Mouse (Mus musculus): ENCODE data around the gene Dcaf12.
A peak's percentile ranks its signal among the peaks of the same experiment; 100 is the strongest.

The Dcaf12 gene

DNA sequence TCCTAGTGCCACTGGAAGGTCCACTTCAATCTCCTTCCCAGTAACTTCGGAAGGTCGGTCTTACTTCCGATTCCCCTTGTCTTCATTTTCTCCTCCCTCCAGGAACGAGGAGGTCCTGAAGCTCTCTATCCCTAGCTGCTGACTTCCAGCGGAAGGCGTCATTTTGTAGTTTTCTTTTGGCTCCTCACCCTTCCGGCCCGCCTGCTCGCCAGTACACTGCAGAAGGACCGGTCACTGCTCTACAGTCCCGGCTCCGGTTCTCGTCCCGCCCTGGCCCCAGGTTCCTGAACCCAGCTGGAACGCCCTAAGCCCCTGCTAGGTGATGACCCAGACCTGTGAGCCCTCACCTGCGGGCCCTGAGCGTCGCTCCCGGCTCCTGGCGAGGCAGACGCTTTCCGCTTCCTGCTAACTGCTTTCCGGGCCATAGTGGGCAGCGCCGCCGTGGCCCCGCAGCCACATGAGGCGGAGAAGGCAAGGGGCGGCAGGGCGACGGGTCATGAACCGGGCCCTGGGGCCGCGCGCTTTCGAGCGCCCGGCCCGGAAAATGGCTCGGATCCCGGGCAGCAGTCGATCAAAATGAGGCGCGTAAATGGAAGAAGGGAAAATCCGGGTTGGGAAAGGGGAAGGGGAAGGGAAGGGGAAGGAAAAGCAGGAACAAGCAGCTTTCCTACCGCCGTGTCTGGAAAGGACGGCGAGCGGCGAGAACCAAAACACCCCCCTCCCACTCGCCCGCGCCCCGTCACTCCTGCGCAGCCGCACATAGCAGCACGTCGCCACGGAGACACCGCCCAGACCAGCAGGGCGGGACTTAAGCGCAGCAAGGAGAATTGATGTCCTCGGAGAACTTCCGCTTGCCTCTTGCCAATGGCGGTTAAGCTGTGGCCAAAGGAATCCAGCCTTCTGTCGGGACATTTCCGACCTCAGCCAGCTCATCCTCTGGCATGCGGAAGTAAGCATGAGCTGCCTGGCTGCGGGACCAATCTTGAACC is at the start of gene Dcaf12:
Dcaf12 (minus strand) TSS at position 749 of the 989 bp plus-strand sequence.
- DNase-seq: peak; percentile 97

DNA sequence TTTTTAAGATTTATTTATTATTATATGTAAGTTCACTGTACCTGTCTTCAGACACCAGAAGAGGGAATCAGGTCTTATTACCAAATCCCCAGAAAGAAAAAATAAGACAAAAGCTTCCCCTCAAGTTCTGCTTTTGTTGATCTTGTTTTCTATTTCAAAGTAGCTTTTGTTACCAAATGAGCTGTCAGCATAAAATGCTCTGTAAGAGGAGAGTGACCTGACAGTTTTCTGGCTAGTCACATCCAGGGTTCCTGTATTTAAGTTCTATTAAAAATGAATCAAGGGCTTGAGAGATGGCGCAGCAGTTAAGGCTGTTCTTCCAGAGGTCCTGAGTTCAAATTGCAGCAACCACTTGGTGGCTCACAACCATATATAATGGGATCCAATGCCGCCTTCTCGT is 46.4 kb upstream of the Dcaf12 start:
- DNase-seq: no peak

DNA sequence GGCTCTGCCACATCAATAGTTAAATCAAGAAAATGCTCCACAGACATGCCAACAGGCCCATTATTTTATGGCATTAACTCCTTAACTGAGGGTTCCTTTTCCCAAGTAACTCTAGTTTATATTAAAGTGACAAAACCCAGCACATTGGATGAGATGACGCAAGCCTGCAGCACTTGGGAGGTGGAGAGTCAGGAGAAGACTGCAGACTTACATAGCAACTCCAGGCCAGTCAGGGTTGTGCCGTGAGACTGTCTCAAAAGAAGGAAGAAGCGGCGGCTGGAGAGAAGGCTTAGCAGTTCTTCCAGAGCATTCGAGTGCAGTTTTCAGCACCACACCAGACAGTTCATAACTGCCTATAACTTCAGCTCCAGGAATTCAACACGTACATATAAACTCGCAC is 44.7 kb upstream of the Dcaf12 start:
- DNase-seq: no peak

DNA sequence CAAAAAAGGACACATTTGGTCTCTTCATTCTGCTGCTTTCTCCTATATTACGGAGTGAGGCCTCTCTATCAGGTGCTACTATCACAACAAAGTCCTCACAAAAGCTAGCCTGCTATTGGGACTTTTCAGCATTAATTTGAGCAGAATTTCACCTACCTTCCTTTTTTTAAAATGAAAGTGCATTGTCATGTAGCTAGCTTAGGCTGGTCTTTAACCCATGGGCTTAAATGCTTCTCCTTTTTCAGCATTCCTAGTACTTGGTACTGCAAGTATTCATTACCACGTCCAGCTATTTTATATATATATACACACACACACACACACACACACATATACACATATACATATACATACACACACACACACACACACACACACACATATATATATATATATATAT is 44.0 kb upstream of the Dcaf12 start:
- no peak for DNase-seq

DNA sequence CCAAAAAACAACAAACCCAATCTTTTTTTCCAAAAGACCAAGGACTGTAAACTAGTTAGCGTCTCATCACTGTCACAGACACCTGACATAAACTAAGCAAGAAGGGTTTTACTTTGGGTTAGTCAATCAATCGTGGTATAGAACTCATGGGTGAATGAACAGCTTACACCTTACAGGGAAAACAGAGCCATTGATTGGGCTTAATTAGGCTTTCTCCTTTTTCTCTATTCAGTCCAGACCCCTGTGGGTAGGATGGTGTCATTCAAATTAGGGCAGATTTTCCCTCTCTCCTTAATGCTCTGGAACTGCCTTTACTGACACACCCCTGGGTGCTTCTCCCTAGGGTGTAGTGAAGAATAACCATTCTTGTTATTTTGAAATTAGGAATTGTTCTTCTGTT is 42.5 kb upstream of the Dcaf12 start:
- DNase-seq: no peak

DNA sequence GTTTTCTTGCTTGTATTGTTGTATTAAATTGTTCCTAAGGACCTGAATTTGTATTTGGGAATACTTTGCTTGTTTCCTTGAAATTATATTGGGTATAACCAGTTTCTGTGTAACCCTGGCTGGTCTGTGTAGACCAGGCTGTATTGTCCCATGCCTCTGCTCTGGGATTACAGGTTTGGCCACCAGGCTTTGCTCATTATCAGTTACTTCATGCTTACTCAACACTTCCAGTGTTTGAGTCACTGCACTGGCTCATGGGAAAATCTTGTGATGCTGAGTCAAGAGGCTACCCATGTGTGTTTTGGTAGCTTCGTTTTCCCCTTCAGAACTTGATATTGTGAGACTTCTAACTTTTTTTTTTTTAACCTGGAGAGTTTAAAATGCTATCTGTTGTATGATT is 38.6 kb upstream of the Dcaf12 start:
- DNase-seq: no peak

DNA sequence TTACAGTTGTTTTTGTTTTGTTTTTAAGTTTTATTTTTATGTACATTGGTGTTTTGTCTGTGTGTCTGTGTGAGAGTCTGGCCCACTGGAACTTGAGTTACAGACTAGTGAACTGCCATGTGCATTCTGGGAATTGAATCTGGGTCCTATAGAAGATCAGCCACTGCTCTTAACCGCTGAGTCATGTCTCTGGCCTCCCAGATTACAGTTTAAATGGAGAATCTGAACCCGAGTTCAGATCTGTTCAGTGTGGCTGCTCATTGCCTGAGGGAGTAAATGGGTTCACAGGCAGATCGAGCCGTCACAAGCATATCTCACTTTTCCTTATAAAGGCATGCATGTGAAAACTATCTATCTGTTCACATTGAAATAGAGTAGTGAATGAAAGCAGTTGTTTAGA is 38.1 kb upstream of the Dcaf12 start:
- no peak for DNase-seq

DNA sequence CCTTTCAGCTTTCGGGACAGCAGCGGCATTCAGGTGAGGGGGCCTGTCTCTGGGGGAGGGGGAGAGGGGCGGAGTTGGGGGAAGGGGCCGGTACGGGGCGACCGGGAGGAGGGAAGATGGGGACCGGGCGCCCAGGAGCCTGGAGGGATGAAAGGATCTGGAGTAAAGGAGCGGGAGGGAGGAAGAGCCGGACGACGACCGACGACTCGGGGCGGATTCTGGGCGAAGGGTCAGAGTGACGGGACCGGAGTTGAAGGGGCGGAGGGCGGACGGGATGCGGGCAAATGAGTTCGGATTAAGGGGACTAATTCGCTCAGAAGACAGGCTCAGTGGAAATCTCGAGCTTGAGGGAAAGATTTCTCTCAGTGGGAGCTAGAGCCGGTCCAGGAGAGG is 34.5 kb upstream of the Dcaf12 start:
- DNase-seq: no peak

DNA sequence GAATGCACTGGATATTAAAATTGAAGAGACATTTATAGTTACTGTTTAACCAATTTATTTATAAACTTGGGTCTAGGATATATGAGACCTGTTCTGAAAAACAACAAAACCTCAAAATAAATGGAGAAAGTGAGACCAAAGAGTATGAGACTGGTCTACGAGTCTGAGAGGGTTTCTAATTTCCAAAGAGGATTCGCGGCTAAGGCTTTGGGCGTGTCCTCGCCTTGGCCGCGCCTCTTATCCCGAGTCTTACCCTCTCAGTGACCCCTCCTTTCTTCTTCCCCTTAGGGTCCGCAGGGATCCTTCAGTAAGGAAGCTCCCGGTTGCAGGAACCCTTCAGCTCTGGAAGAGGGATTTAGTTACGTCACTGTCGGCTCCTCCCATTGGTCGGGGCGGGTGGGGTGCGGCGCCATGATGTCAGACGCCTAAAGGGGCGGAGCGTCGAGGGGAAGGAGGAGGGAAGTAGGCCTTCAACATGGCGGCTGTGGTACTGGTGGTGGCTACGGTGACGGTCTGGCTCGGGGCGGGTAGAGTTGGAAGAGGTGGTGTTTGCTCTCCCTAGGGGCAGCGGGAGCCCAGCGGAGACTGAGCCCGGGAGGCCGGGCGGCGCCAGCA is 34.0 kb upstream of the Dcaf12 start, which contains the start of gene Ubap1:
Ubap1 (plus strand) TSS at position 413 of the 615 bp plus-strand sequence.
- DNase-seq: peak; percentile 96

DNA sequence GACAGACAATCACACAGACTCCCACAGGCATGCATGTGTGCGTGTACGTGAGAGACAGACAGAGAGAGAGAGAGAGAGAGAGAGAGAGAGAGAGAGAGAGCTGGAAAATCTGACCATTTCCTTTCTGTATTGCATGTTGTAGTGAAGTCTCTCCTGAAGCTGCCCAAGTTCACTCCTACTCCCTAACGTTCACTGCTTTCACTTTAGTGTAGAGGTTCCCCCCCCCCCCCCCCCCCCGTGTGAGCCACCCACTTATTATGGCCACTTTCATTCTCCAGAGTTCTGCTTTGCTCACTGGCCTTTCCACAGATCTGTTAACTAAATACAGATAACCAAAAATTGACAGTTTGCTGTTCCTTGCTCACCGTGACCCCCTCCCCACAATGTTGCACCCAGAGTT is 33.1 kb upstream of the Dcaf12 start:
- DNase-seq: no peak

DNA sequence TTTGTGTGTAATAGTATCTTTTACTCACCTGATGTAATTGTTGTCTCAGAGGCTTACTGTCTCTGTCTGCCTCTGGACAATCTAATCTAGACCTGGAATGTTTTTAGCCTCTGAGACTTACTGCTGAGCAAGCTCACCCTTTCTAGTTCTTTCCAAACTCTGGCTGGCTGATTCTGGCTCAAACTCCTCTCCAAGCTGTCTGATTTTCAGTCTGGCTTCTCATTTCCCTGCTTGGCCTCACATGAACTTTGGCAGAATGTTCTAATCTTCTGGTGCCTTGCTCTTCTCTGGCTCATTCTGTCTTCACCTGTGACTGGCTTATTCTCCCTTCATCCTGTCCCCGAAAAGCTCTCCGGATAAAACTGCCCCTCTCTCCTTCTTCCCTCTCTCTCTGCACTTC is 31.3 kb upstream of the Dcaf12 start:
- peak; percentile 35 to 42 for DNase-seq

DNA sequence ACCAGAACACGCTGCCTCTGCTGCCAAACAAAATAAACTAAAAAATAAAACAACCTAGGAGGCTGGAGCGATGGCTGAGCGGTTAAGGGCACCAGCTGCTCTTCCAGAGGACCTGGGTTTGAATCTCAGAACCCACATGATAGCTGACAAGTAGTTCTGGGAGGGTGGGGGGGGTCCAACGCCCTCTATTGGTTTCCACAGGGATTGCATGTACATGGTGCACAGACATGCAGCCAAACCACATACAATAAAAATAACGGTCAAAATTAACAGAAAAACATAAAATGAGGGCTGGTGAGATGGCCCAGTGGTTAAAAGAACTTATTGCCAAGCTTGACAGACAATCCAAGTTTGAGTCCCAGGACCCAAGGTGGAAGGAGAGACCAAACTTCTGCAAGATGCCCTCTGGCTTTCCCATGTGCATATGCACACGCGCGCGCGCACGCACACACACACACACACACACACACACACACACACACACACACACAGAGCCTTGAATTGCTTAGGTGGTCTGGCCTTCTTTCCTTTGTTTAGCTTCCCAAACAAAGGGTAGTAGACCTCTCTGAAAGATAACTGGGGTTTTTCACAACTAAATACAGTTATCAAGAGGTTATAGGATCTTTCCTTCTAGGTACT is 26.3 kb upstream of the Dcaf12 start:
- DNase-seq: no peak

DNA sequence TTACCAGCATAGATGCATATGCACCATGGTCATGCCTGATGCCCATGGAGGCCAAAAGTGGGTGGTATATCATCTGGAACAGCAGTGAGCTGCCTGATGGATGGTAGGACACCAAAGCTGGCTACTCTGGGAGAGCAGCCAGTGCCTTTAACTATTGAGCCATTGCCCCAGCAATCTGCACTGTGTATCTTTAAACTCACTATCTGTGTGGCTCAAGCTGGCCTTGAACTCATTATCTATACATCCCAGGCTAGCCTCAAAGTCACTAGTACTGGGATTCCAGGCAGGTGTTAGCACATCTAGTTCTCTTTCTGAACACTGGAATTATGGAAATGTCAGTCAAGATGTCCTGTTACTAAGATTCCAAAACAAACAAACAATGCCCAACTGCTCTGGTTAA is 21.9 kb upstream of the Dcaf12 start:
- no peak for DNase-seq

DNA sequence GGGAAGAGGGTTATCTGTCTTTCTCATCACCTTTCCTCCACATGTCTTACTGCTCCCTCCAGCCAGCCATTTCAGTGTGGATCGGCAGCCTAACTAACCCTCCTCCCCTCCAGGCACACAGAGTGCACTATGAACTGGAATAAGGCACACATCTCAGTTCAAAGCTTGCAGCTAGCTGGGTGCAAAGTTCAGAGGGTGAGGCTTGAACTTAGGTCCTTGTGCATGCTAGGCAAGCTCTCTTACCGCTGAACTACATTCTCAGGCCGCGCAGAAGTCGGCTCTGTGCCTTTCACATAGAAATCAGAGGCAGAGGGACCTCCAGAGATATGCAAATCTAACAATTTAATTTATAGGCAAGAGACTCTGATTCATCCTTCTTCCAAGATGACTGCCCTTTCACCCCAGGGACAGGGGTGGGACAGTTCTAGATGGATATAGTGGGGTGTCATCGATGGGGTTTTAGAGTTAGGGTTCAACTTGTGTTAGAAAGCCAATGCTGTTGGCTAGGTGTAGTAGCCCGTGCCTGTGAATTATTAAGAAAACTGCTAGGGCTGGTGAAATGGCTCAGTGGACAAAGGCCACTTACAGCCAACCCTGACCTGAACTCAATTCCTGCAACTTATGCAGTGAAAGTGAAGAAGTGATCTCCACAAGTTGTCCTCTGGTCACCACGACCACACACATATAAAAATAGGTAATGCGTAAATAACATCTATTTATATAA is 17.2 kb upstream of the Dcaf12 start:
- no peak for DNase-seq

DNA sequence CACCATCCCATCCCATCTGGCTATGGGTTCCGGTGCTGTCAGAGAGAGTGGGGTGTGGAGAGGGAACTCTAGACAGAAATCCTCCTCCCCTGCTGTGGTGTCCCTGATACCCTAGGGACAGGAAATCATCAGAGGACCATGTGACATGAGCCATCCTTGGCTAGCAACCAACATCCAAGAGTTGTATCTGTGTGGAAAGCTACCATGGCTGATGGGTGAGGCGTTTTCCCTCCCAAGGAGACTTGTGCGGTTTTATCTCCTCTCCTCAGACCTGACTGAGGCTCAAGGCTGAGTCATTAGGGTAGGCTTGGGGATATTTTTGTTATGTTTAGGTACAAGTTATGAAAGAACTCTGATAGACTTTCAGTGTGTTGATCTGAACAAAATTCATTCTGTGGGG is 16.4 kb upstream of the Dcaf12 start:
- DNase-seq: no peak

DNA sequence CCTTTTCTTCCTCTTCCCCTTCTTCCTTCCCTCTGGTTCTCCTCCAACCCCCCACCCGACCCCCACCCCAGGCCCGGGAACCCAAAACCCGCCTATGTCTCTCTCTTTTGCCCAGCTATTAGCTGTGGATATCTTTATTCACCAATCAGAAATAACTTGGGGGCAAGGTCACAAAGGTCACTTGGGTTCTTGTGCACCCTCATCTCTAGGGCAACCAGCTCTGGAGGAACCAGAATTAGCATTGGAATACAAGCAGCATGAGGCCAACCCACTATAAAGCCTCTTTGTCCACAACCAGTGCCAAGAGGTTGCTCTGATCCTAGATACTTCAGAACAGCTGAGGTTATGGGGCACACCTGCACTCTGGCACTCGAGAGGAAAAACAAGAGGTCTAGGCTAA is 14.8 kb upstream of the Dcaf12 start:
- DNase-seq: no peak

DNA sequence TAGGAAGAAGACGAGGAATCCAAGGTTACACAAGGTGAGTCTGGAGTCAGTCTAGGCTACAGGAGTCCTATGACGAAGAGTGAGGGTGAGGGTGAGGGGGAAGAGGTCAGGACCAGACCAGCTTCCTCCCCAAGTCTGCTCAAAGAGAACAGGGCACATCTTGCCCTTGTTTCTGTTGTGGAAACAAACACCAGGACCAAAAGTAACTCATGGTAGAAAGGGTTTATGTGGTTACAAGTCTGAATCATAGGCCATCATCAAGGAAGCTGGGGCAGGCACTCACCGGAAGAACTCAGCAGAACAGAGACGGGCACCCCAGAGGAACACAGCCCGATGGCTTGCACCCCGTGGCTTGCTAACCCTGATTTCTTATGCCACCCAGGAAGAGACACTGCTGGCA is 12.2 kb upstream of the Dcaf12 start:
- DNase-seq: no peak

DNA sequence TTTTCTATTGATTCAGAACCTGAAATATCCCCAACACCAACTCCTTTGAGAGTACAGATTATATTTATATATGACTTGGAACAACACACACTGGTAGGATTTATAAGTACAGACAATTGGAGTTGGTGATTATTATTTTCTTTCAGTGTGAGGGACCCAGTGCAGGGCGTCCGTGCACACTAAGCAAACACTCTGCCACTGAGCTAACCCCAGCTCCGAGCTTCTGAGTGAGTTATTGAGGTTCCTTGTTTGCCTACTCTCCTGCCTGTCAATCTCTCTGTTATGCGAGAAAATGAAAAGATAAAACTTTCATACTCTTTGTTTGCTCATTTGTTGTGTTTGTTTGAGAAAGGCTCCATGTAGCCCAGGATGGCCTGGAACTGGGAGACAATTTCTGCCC is 6.3 kb upstream of the Dcaf12 start:
- no peak for DNase-seq

DNA sequence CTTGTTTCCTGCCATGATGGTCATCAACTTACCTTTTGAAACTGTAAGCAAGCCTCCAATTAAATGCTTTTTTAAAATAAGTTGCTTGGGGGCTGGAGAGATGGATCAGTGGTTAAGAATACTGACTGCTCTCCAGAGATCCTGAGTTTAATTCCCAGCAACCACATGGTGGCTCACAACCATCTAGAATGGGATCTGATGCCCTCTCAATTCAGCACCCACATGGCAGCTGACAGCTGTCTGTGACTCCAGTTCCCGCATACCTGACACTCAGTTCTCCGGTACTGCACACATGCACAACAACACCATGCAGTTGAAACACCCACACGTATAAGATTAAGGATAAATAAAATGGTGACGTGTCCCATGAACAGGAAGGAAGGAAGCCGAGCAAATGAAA is 3.6 kb upstream of the Dcaf12 start:
- DNase-seq: no peak

DNA sequence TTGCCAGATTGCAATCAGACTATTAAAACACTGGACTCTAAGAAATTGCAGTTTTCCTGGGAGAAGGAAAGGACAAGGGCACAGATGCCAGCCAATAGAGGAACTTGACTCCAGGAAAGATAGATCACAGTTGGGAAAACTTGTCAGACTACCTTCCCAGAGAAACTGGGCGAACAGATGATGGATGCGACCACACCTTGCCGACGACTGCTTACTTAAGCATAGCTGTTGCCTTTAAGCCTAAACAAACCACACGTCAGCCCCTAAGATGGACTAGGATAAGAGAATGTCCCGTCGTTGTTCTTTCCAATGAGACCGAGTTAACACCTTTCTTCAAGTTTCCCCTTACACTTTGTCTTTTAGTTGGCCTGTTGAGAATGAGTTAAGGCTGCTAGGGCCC is 484 bp upstream of the Dcaf12 start:
- DNase-seq: no peak

DNA sequence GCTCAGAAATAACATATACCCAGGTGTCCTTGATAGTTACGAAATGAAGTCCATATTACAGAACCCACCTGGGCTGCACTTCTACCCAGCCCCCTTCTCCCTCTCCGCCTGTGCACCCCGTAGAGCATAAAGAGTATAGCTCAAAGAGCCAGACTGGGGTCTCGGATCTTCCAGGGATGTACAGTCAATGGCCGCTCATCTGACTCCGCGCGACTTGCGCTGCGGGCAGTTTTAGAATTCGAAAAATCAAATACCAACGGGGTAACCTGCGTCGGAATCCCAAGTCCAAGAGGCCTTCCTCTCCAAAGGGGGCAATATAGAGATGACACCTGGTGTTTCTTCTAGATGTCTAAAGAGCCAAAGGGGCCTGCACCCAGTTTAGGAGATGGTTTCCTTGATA is 967 bp downstream of the Dcaf12 start:
- peak in 1 of 2 experiments; percentile 10 for DNase-seq

DNA sequence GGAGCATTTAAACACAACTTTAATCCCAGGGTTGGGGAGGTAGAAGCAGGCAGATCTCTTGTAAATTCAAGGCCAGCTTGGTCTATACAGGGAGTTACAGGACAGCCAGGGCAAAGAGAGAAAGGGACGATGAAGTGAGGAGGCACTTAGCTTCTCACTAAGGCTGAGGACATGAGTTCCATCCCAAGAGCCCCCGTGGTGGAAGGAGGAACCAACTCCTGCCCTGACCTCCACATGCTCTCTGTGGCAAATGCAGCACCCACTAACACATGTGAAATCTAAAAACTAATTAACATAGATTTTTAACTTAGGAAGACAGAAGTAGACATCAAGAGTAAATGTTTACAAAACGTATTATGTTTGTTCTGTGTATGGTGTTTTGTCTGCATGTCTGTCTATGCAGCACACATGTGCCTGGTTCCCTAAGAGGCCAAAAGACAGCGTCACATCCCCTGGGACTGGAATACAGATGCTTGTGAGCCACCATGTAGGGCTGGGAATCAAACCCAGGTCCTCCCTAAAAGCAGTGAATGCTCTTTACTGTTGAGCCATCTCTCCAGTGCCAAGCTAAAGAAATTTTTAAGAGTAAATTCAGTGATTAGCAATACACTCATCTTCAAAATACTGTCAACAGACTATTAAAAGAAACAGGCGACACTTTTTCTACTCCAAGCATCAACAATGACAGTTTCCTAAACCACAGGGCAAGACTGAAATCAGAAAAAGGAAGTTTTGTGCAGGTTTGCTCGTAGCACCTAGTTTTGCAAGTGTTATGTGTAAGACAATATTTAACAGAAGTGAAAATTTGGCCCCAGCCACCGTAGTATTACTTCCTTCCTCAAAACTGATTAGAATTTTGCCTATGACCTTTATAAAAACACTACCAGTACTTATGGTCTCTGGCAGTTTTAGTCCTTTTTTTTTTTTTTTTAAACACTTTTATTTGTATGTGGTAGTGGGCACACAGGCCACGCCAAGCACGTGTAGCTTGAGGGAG is 3.8 kb downstream of the Dcaf12 start:
- DNase-seq: no peak

Measured in cerebellum, postnatal 14 days (tissue).